In the genomic region with DNA sequence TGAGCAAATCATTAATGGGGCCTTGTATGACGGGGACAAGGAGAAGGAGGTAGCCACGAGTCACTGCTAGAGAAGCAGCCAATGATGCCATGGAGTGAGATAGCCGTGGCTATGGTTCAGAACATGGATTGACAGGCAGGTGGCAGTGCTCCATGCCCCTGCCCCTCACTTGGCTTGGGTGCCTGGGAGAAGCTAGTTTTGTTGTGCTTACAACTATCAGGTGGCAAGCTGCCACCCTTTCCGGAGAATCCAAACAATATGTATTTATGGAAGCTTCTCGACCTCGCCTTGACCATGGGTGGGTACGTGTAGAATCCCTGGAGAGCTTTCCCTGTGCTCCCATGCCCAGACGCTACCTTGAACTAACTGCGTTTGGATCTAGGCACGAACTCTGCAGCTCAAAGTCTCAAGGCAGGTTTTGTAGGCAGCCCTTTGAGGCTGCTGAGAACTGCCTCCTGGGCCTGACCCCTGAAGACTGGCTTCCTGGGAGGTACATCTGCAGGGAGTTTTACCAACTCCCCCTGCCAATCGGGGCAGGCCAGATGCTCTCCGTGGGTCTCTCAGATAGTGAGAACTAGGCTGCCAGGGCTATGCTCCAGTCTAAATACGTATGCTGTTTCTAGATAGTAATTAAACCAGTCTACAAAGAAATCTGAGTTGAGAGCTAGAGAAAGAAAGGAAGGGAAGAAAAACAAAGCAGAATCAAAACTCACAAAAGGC, we compare ENCODE assay signal across 10 mouse cellular contexts. TPM values are rescaled to one million over a fixed set of nuclear protein-coding genes. Genes with fewer than 3 reads are reported as not detected.
A peak's percentile ranks its signal among the peaks of the same experiment; 100 is the strongest.
DNase-seq lines count a peak whose midpoint lies in the region; ATAC-seq and TF ChIP-seq lines count a peak whose summit lies in the region.
"Had no signal": no experiment of that assay in that cellular context is flagged by ENCODE, and none has a peak within 500 bp of the region (broad histone marks: within the 10 kb centered on the region; RNA-seq: fewer than 3 reads in every experiment).

No protein-coding gene starts in this region.

- no peak overlapping the region for H3K4me3 ChIP-seq in heart, embryonic 13.5 days
- H3K4me3 ChIP-seq in embryonic facial prominence, embryonic 10.5 days, result no peak overlapping the region
- no peak overlapping the region for H3K4me3 ChIP-seq in hindbrain, postnatal 0 days (ENCODE audit: low read length)
- no peak overlapping the region for H3K4me3 ChIP-seq in midbrain, embryonic 14.5 days (replicated peaks; ENCODE audit: low read depth, low read length)

- no peak overlapping the region for H3K4me2 ChIP-seq in heart, embryonic 13.5 days
- H3K4me2 ChIP-seq in hindbrain, postnatal 0 days (ENCODE audit: low read depth, low read length), result no peak overlapping the region
- no peak overlapping the region for H3K4me2 ChIP-seq in midbrain, embryonic 14.5 days (ENCODE audit: low read length)

- WGBS in heart, embryonic 13.5 days, result 64% methylated on average over 13 of the region's 13 CpGs
- whole genome bisulfite sequencing in embryonic facial prominence, embryonic 10.5 days, result 78% methylated on average over 13 of the region's 13 CpGs
- WGBS in hindbrain, postnatal 0 days, result 33% methylated on average over 13 of the region's 13 CpGs
- 72% methylated on average over 13 of the region's 13 CpGs for WGBS in midbrain, embryonic 14.5 days

- no peak overlapping the region for H3K9ac ChIP-seq in heart, embryonic 13.5 days
- H3K9ac ChIP-seq in hindbrain, postnatal 0 days (replicated peaks; ENCODE audit: low read length), result no peak overlapping the region
- H3K9ac ChIP-seq in midbrain, embryonic 14.5 days (replicated peaks; ENCODE audit: low read length), result no peak overlapping the region
- H3K9ac ChIP-seq: liver, embryonic 14.5 days had no signal

- no peaks in the 10 kb centered on the region for H3K9me3 ChIP-seq in heart, embryonic 13.5 days
- H3K9me3 ChIP-seq in embryonic facial prominence, embryonic 10.5 days, result no peaks in the 10 kb centered on the region
- no peaks in the 10 kb centered on the region for H3K9me3 ChIP-seq in hindbrain, postnatal 0 days (ENCODE audit: low read length)
- no peaks in the 10 kb centered on the region for H3K9me3 ChIP-seq in midbrain, embryonic 14.5 days (ENCODE audit: control insufficient read depth, low read length)

- ATAC-seq in heart, embryonic 13.5 days (ENCODE audit: extremely low read depth, insufficient number of reproducible peaks, low FRiP score, low TSS enrichment), result no peak
- peak; percentile 21; the same call in 1 of the 2 replicates for ATAC-seq in hindbrain, postnatal 0 days
- no peak for ATAC-seq in midbrain, embryonic 14.5 days (ENCODE audit: low FRiP score, low TSS enrichment)

- H3K27ac ChIP-seq in heart, embryonic 13.5 days (replicated peaks), result peak overlapping the region; percentile 54
- H3K27ac ChIP-seq in embryonic facial prominence, embryonic 10.5 days (replicated peaks), result peak overlapping the region; percentile 42; the same call in 1 of the 2 replicates
- peak overlapping the region; percentile 69 for H3K27ac ChIP-seq in hindbrain, postnatal 0 days
- H3K27ac ChIP-seq in midbrain, embryonic 14.5 days (replicated peaks; ENCODE audit: low read depth, low read length), result peak overlapping the region; percentile 60
- H3K27ac ChIP-seq: liver, embryonic 14.5 days had no signal

- H3K36me3 ChIP-seq in heart, embryonic 13.5 days, result no peaks in the 10 kb centered on the region
- no peaks in the 10 kb centered on the region for H3K36me3 ChIP-seq in embryonic facial prominence, embryonic 10.5 days (replicated peaks)
- H3K36me3 ChIP-seq in hindbrain, postnatal 0 days (ENCODE audit: insufficient read depth, low read length), result no peaks in the 10 kb centered on the region
- no peaks in the 10 kb centered on the region for H3K36me3 ChIP-seq in midbrain, embryonic 14.5 days (ENCODE audit: control insufficient read depth, insufficient read depth, low read length)

- TF ChIP-seq CTCF in hindbrain, postnatal 0 days (IDR thresholded peaks at IDR 0.05; ENCODE audit: low read depth), result peak; percentile 54

- no peak for DNase-seq in heart, adult 9 months (ENCODE audit: low spot score in 2 of 2)
- DNase-seq in embryonic facial prominence, embryonic 10.5 days (ENCODE audit: low spot score), result no peak
- peak; percentile 60 for DNase-seq in hindbrain, postnatal 0 days (ENCODE audit: low spot score)
- DNase-seq in midbrain, embryonic 14.5 days, result no peak
- no peak for DNase-seq in adrenal gland, adult 8-10 months
- no peak for DNase-seq in urinary bladder, postnatal 4 days (ENCODE audit: low spot score in 2 of 2)
- no peak for DNase-seq in frontal cortex, postnatal 14 days (ENCODE audit: low spot score in 2 of 2)
- DNase-seq: thymus, postnatal 36 days had no signal

- peaks cover 83% of the 10 kb centered on the region for H3K27me3 ChIP-seq in heart, embryonic 13.5 days (replicated peaks)
- no peaks in the 10 kb centered on the region for H3K27me3 ChIP-seq in embryonic facial prominence, embryonic 10.5 days (replicated peaks; ENCODE audit: low read depth, poor library complexity, severe bottlenecking)
- no peaks in the 10 kb centered on the region for H3K27me3 ChIP-seq in hindbrain, postnatal 0 days (ENCODE audit: insufficient read depth, low read length)
- H3K27me3 ChIP-seq in midbrain, embryonic 14.5 days (ENCODE audit: control insufficient read depth, insufficient read depth, low read length), result no peaks in the 10 kb centered on the region

- peaks cover 64% of the 10 kb centered on the region for H3K4me1 ChIP-seq in heart, embryonic 13.5 days
- peaks cover 47% of the 10 kb centered on the region for H3K4me1 ChIP-seq in embryonic facial prominence, embryonic 10.5 days
- peaks cover 21% of the 10 kb centered on the region for H3K4me1 ChIP-seq in hindbrain, postnatal 0 days (ENCODE audit: insufficient read depth, low read length)
- peaks cover 28% of the 10 kb centered on the region for H3K4me1 ChIP-seq in midbrain, embryonic 14.5 days (ENCODE audit: control insufficient read depth, insufficient read depth, low read length)

RNA-seq across cellular contexts. Expression of gene Rgs3, which starts 54.2 kb away (rescaled TPM):
- polyA plus RNA-seq in heart, embryonic 13.5 days (2015; fragmentation: Nextera tagmentation; extraction: Ambion mirVana), result 62.2 and 64.8 TPM in 2 replicates
- 35.4 and 35.5 TPM in 2 replicates for polyA plus RNA-seq in embryonic facial prominence, embryonic 10.5 days (2016; fragmentation: Nextera tagmentation; extraction: Ambion mirVana)
- 71.0 and 71.9 TPM in 2 replicates for total RNA-seq in hindbrain, postnatal 0 days (2014; rRNA removed)
- polyA plus RNA-seq in hindbrain, postnatal 0 days (2015; fragmentation: Nextera tagmentation; extraction: Ambion mirVana), result 44.3 and 44.6 TPM in 2 replicates
- polyA plus RNA-seq in midbrain, embryonic 14.5 days (2014; fragmentation: Nextera tagmentation; extraction: Ambion mirVana), result 49.1 and 63.3 TPM in 2 replicates
- 10 to 100 TPM; 30.0 to 44.5 (median 38.0) TPM for total RNA-seq in adrenal gland, adult 8-10 months (2022)
